Mouse (Mus musculus) kidney, adult 9 months (tissue): ENCODE measurements around the gene 4930558K02Rik.

Experiments
- DNase-seq: peaks from one replicate; pipeline ENCODE4 v3.0.0; 2022

The 4930558K02Rik gene

GRCm38 (mm10) chr1:161991846-161992245 lies 12.4 kb upstream of the 4930558K02Rik start:
- DNase-seq = no peak

- DNase-seq = no peak
Measured at GRCm38 (mm10) chr1:161990684-161991578, 11.5 kb upstream of the 4930558K02Rik start.

- DNase-seq = peak; percentile 39
Measured at GRCm38 (mm10) chr1:161983979-161984566, 4.6 kb upstream of the 4930558K02Rik start.

GRCm38 (mm10) chr1:161983451-161983850 lies 4.0 kb upstream of the 4930558K02Rik start:
- DNase-seq = no peak

- peak; percentile 38 for DNase-seq
Measured at GRCm38 (mm10) chr1:161980626-161981298, 1.3 kb upstream of the 4930558K02Rik start.

- no peak for DNase-seq
Measured at GRCm38 (mm10) chr1:161980046-161980445, 610 bp upstream of the 4930558K02Rik start.

- no peak for DNase-seq
Measured at GRCm38 (mm10) chr1:161978173-161978700, 1.2 kb downstream of the 4930558K02Rik start.

GRCm38 (mm10) chr1:161977331-161977730 lies 2.1 kb downstream of the 4930558K02Rik start:
- DNase-seq = no peak

GRCm38 (mm10) chr1:161976255-161977182 lies 2.9 kb downstream of the 4930558K02Rik start:
- peak; percentile 89 for DNase-seq

- no peak for DNase-seq
Measured at GRCm38 (mm10) chr1:161972233-161972632, 7.2 kb downstream of the 4930558K02Rik start.

GRCm38 (mm10) chr1:161970874-161971273 lies 8.6 kb downstream of the 4930558K02Rik start:
- no peak for DNase-seq

GRCm38 (mm10) chr1:161968589-161969407 lies 10.6 kb downstream of the 4930558K02Rik start, which contains the start of gene Pigc:
Pigc (plus strand) TSS chr1:161969186.
- peak; percentile 97 for DNase-seq

- DNase-seq = no peak
Measured at GRCm38 (mm10) chr1:161967936-161968335, 11.5 kb downstream of the 4930558K02Rik start.

GRCm38 (mm10) chr1:161962465-161963377 lies 16.7 kb downstream of the 4930558K02Rik start:
- peak; percentile 37 for DNase-seq

- no peak for DNase-seq
Measured at GRCm38 (mm10) chr1:161957964-161958950, 21.2 kb downstream of the 4930558K02Rik start.

- DNase-seq = no peak
Measured at GRCm38 (mm10) chr1:161955846-161956245, 23.6 kb downstream of the 4930558K02Rik start.

GRCm38 (mm10) chr1:161952599-161952998 lies 26.8 kb downstream of the 4930558K02Rik start:
- no peak for DNase-seq

- DNase-seq = no peak
Measured at GRCm38 (mm10) chr1:161951009-161951779, 28.2 kb downstream of the 4930558K02Rik start.
